Mouse (Mus musculus) embryo, embryonic 10.5 days (tissue): ENCODE data around the gene Gm21028.
"Not testable (repeated sequence)": the region's sequence is repeated elsewhere in the genome, so short reads cannot be mapped to it uniquely, and the experiment has no call there.

Experiments used
- DNase-seq: peaks from one replicate; pipeline ENCODE4 v3.0.0-alpha.2; 2015; ENCODE audit warnings: low spot score

Gene Gm21028

GRCm38 (mm10) chr7:42578488-42578887 lies at the start of gene Gm21028:
Gm21028 (minus strand) TSS chr7:42578588.
- no peak for DNase-seq

GRCm38 (mm10) chr7:42595666-42596065 lies 17.3 kb upstream of the Gm21028 start:
- DNase-seq: not testable (repeated sequence)

- not testable (repeated sequence) for DNase-seq
Observed at GRCm38 (mm10) chr7:42592413-42592812, 14.0 kb upstream of the Gm21028 start, which contains the start of gene Zfp977. Zfp977 (minus strand) TSS chr7:42592547.

- not testable (repeated sequence) for DNase-seq
Observed at GRCm38 (mm10) chr7:42591311-42591710, 12.9 kb upstream of the Gm21028 start.

GRCm38 (mm10) chr7:42551766-42552165 lies 26.6 kb downstream of the Gm21028 start:
- no peak for DNase-seq
